16 mouse cellular contexts compared by ENCODE assay signal in genomic region chr16:77095017-77095551, GRCm38 (mm10).
"Had no signal": no experiment of that assay in that cellular context is flagged by ENCODE, and none has a peak within 500 bp of the region (broad histone marks: within the 10 kb centered on the region; RNA-seq: fewer than 3 reads in every experiment).

No protein-coding gene starts in this region.

- H3K9ac ChIP-seq: limb, embryonic 12.5 days; limb, embryonic 15.5 days; liver, embryonic 14.5 days; liver, postnatal 0 days; lung, embryonic 14.5 days; midbrain, embryonic 13.5 days had no signal

- H3K27me3 ChIP-seq: limb, embryonic 12.5 days; limb, embryonic 15.5 days; megakaryocyte, embryonic 14.5 days; midbrain, embryonic 13.5 days had no signal

- H3K4me1 ChIP-seq: limb, embryonic 12.5 days; limb, embryonic 15.5 days; midbrain, embryonic 10.5 days had no signal

- DNase-seq: kidney, adult 8-10 months; kidney, postnatal 14 days; kidney, postnatal 4 days; left cerebral cortex, postnatal 4 days; liver, postnatal 0 days; lung, embryonic 14.5 days; right cerebral cortex, postnatal 14 days; thymus, postnatal 36 days had no signal

- H3K27ac ChIP-seq: limb, embryonic 12.5 days; limb, embryonic 15.5 days; liver, embryonic 14.5 days; macrophage; midbrain, embryonic 10.5 days; midbrain, embryonic 13.5 days had no signal

- H3K4me3 ChIP-seq: limb, embryonic 12.5 days; limb, embryonic 15.5 days; megakaryocyte, embryonic 14.5 days; midbrain, embryonic 10.5 days; midbrain, embryonic 13.5 days; myocyte had no signal

- H3K9me3 ChIP-seq: limb, embryonic 12.5 days; limb, embryonic 15.5 days; megakaryocyte, embryonic 14.5 days; midbrain, embryonic 10.5 days; midbrain, embryonic 13.5 days had no signal
